Mouse (Mus musculus): ENCODE measurements around the gene Crip3.
A peak's percentile ranks its signal among the peaks of the same experiment; 100 is the strongest.

DNA sequence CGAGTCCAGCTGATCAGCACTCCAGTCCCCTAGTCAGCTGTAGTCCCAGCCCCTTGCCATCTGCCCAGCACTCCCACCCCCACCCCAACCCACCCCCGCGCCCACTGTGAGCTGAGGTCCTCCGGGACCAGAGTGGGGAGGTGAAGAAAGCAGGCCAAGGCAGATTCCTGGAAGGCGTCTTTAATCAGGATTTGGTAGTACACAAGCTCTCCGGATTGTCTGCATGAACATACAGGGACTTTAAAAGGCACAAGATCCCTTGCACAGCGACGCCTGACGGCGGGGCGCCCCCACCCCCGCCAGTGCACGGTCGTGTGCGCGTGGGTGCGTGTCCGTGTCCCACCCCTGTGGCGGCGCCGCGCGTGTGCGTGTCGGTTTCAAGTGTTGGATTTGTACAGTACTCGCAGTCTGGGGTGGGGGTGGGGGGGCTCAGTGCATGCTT is 25.3 kb downstream of the Crip3 start:
- TF ChIP-seq CTCF (IDR thresholded peaks at IDR 0.05; ENCODE audit: low read depth) = peak; percentile 44
- TF ChIP-seq EP300 (optimal IDR thresholded peaks at IDR 0.05) = no peak
